Mouse (Mus musculus) megakaryocyte, embryonic 14.5 days (primary cell): ENCODE measurements around the gene Bpifc.

Experiments used
- FLI1 ChIP-seq: IDR thresholded peaks from 2 replicates; pipeline ENCODE4 v1.6.1; 2012; ENCODE audit warnings: low read length, inconsistent platforms, mixed read lengths
- GATA1 ChIP-seq: IDR thresholded peaks from 3 replicates; pipeline ENCODE4 v1.6.1; 2012; ENCODE audit warnings: mixed read lengths, low read length, inconsistent platforms, borderline replicate concordance

GRCm38 (mm10) chr10:86018813-86019212, 7.1 kb upstream of the Bpifc start:
- TF ChIP-seq GATA1, result no peak
- TF ChIP-seq FLI1, result no peak
